Mouse (Mus musculus) forebrain, embryonic 12.5 days (tissue): Measurements from ENCODE around the gene Vegfd. TPM values are rescaled to one million over a fixed set of nuclear protein-coding genes. Genes with fewer than 3 reads are reported as not detected.

Experiments
- ATAC-seq: fragments of 200-750 bp; cut with Nextera tagmentation; 2 replicates; pipeline ENCODE4 v1.8.0; 2017; ENCODE audit warnings: moderate TSS enrichment; ENCODE audit not compliant: low FRiP score
- H3K27ac ChIP-seq: fragments of 300-500 bp; sonication (generic); 2 replicates; pipeline ENCODE4 v1.5.1; 2016; ENCODE audit warnings: mild to moderate bottlenecking
- H3K27me3 ChIP-seq: fragments of 300-500 bp; sonication (generic); 2 replicates; pipeline ENCODE4 v1.6.1; 2016; ENCODE audit warnings: mild to moderate bottlenecking
- H3K36me3 ChIP-seq: fragments of 300-500 bp; sonication (generic); replicated peaks from 2 replicates; pipeline ENCODE4 v1.6.1; 2016; ENCODE audit warnings: mild to moderate bottlenecking
- H3K4me1 ChIP-seq: fragments of 300-500 bp; sonication (generic); 2 replicates; pipeline ENCODE4 v1.6.1; 2016
- H3K4me2 ChIP-seq: fragments of 300-500 bp; sonication (generic); 2 replicates; pipeline ENCODE4 v1.6.1; 2016; ENCODE audit warnings: mild to moderate bottlenecking, moderate library complexity
- H3K4me3 ChIP-seq: fragments of 300-500 bp; sonication (generic); replicated peaks from 2 replicates; pipeline ENCODE4 v1.5.1; 2016; ENCODE audit warnings: mild to moderate bottlenecking
- H3K9ac ChIP-seq: fragments of 300-500 bp; sonication (generic); 2 replicates; pipeline ENCODE4 v1.6.1; 2016; ENCODE audit warnings: mild to moderate bottlenecking
- H3K9me3 ChIP-seq: fragments of 300-500 bp; sonication (generic); 2 replicates; pipeline ENCODE4 v1.6.1; 2016
- WGBS: fragments of 180-500 bp; shearing (Covaris S2); methylation state at CpG from one replicate; pipeline ENCODE4 v1.1.7; 2016; 5-methylcytosine and 5-hydroxymethylcytosine counted together
- polyA plus RNA-seq: library from polyadenylated mRNA; unstranded; fragments of >200 nt; fragmentation: Nextera tagmentation; extraction: Ambion mirVana; gene quantifications from 2 replicates; pipeline ENCODE4 v1.2.1, GENCODE M21; 2016

Gene Vegfd
- polyA plus RNA-seq, 1 experiment from 2014 or later, result 0.77 TPM

- H3K36me3 ChIP-seq, result no peaks in the 10 kb centered on the region
- WGBS, result 93% methylated on average over 9 of the region's 9 CpGs
- no peak overlapping the region for H3K4me2 ChIP-seq
- ATAC-seq, result no peak
- no peaks in the 10 kb centered on the region for H3K27me3 ChIP-seq
- H3K9me3 ChIP-seq, result no peaks in the 10 kb centered on the region
- no peaks in the 10 kb centered on the region for H3K4me1 ChIP-seq
- no peak overlapping the region for H3K27ac ChIP-seq
- H3K9ac ChIP-seq, result no peak overlapping the region
- no peak overlapping the region for H3K4me3 ChIP-seq
These were observed 73.9 kb downstream of the Vegfd start for GRCm38 (mm10) chrX:164446835-164447681.

- Histone ChIP-seq H3K27me3 (peaks cover under 1% of the 10 kb centered on the region; the same call in 1 of the 2 replicates), H3K4me1 (no peaks in the 10 kb centered on the region), H3K36me3 (no peaks in the 10 kb centered on the region), H3K4me3 (no peak overlapping the region), H3K9ac (no peak overlapping the region), H3K9me3 (no peaks in the 10 kb centered on the region), H3K27ac (no peak overlapping the region), H3K4me2 (no peak overlapping the region)
- ATAC-seq, result no peak
- WGBS, result 76% methylated on average over 2 of the region's 2 CpGs
These were observed 74.5 kb downstream of the Vegfd start for GRCm38 (mm10) chrX:164447682-164448071.

GRCm38 (mm10) chrX:164449201-164449600, 76.0 kb downstream of the Vegfd start:
- Histone ChIP-seq H3K27me3 (peaks cover 2% of the 10 kb centered on the region; the same call in 1 of the 2 replicates), H3K27ac (no peak overlapping the region), H3K9me3 (no peaks in the 10 kb centered on the region), H3K9ac (no peak overlapping the region), H3K36me3 (no peaks in the 10 kb centered on the region), H3K4me1 (no peaks in the 10 kb centered on the region), H3K4me2 (no peak overlapping the region), H3K4me3 (no peak overlapping the region)
- 42% methylated on average over 3 of the region's 3 CpGs for WGBS
- ATAC-seq, result 0 out of 2 replicates have a peak, but pooled peaks have one; percentile 55

Other genes with a start within 250 kb of the Vegfd start
- 0.08 and 0.22 TPM in 2 replicates for gene Ace2, start 234.0 kb upstream of the Vegfd start, polyA plus RNA-seq
- gene Bmx, start 115.2 kb upstream of the Vegfd start, polyA plus RNA-seq, result 0.08 and 0.15 TPM in 2 replicates
- gene Pir, start 104.0 kb upstream of the Vegfd start, polyA plus RNA-seq, result 5.6 and 6.1 TPM in 2 replicates
- 12.9 and 14.2 TPM in 2 replicates for gene Piga, start 46.4 kb downstream of the Vegfd start, polyA plus RNA-seq
- gene Asb11, start 63.6 kb downstream of the Vegfd start, polyA plus RNA-seq, result not detected in 2 replicates
- 0.35 and 0.38 TPM in 2 replicates for gene Asb9, start 132.9 kb downstream of the Vegfd start, polyA plus RNA-seq